Comparison of ENCODE assay signal across 8 mouse cellular contexts in the genomic region with DNA sequence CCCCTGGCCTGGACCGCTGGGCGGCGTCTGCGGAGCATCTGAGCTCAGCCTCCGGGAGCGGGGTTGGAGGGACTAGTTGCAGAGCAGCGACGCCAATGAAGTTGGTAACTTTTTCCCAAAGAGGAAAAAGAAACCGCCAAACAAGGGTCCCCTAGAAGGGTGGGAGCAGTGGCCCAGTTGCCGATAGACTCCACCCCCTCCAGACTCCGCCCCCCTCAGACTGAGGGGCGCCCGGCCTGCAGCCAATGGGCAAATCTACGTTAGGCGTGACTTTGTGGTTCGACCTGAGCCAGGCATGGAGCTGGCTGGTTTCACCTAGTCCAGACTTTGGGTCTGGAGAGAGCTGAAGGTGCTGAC.
DNase-seq lines count a peak whose midpoint lies in the region; ATAC-seq lines count a peak whose summit lies in the region.

No protein-coding gene starts in this region.

- no peaks in the 10 kb centered on the region for H3K9me3 ChIP-seq in erythroblast, embryonic 14.5 days (ENCODE audit: control insufficient read depth, low read length)
- H3K9me3 ChIP-seq in forebrain, embryonic 16.5 days (ENCODE audit: control insufficient read depth, low read length), result no peaks in the 10 kb centered on the region
- H3K9me3 ChIP-seq in limb, embryonic 11.5 days (ENCODE audit: control insufficient read depth, low read length), result no peaks in the 10 kb centered on the region
- H3K9me3 ChIP-seq in midbrain, embryonic 14.5 days (ENCODE audit: control insufficient read depth, low read length), result no peaks in the 10 kb centered on the region

- 2% methylated on average over 16 of the region's 16 CpGs for WGBS in forebrain, embryonic 16.5 days
- WGBS in limb, embryonic 11.5 days, result 0% methylated on average over 16 of the region's 16 CpGs
- WGBS in midbrain, embryonic 14.5 days, result 1% methylated on average over 16 of the region's 16 CpGs

- no peaks in the 10 kb centered on the region for H3K36me3 ChIP-seq in erythroblast, embryonic 14.5 days (ENCODE audit: control insufficient read depth)
- no peaks in the 10 kb centered on the region for H3K36me3 ChIP-seq in forebrain, embryonic 16.5 days (ENCODE audit: control insufficient read depth, insufficient read depth)
- no peaks in the 10 kb centered on the region for H3K36me3 ChIP-seq in limb, embryonic 11.5 days (ENCODE audit: control insufficient read depth, insufficient read depth, low read length)
- H3K36me3 ChIP-seq in midbrain, embryonic 14.5 days (ENCODE audit: control insufficient read depth, insufficient read depth, low read length), result no peaks in the 10 kb centered on the region

- H3K4me3 ChIP-seq in erythroblast, embryonic 14.5 days (replicated peaks), result peak overlapping the region; percentile 43
- peak overlapping the region; percentile 55 for H3K4me3 ChIP-seq in forebrain, embryonic 16.5 days (replicated peaks; ENCODE audit: low read length)
- H3K4me3 ChIP-seq in limb, embryonic 11.5 days (ENCODE audit: low read depth, low read length), result peak overlapping the region; percentile 47
- H3K4me3 ChIP-seq in midbrain, embryonic 14.5 days (replicated peaks; ENCODE audit: low read depth, low read length), result peak overlapping the region; percentile 49

- H3K4me1 ChIP-seq in erythroblast, embryonic 14.5 days (ENCODE audit: control insufficient read depth), result peaks cover 7% of the 10 kb centered on the region
- peaks cover 13% of the 10 kb centered on the region for H3K4me1 ChIP-seq in forebrain, embryonic 16.5 days (replicated peaks; ENCODE audit: control insufficient read depth, insufficient read depth, low read length)
- peaks cover 9% of the 10 kb centered on the region; the same call in 1 of the 2 replicates for H3K4me1 ChIP-seq in limb, embryonic 11.5 days (ENCODE audit: control insufficient read depth, insufficient read depth, low read length)
- H3K4me1 ChIP-seq in midbrain, embryonic 14.5 days (ENCODE audit: control insufficient read depth, insufficient read depth, low read length), result peaks cover 10% of the 10 kb centered on the region; the same call in 1 of the 2 replicates

- H3K27ac ChIP-seq in forebrain, embryonic 16.5 days (ENCODE audit: low read length), result no peak overlapping the region
- peak overlapping the region; percentile 85 for H3K27ac ChIP-seq in limb, embryonic 11.5 days (replicated peaks; ENCODE audit: low read depth, low read length)
- H3K27ac ChIP-seq in midbrain, embryonic 14.5 days (replicated peaks; ENCODE audit: low read depth, low read length), result no peak overlapping the region

- peak overlapping the region; percentile 98 for H3K4me2 ChIP-seq in forebrain, embryonic 16.5 days (ENCODE audit: low read length)
- peak overlapping the region; percentile 98 for H3K4me2 ChIP-seq in limb, embryonic 11.5 days (ENCODE audit: low read depth, severe bottlenecking)
- H3K4me2 ChIP-seq in midbrain, embryonic 14.5 days (ENCODE audit: low read length), result peak overlapping the region; percentile 99

- peaks cover 32% of the 10 kb centered on the region for H3K27me3 ChIP-seq in erythroblast, embryonic 14.5 days (ENCODE audit: control insufficient read depth)
- H3K27me3 ChIP-seq in forebrain, embryonic 16.5 days (replicated peaks; ENCODE audit: control insufficient read depth, insufficient read depth, low read length), result no peaks in the 10 kb centered on the region
- no peaks in the 10 kb centered on the region for H3K27me3 ChIP-seq in limb, embryonic 11.5 days (ENCODE audit: control insufficient read depth, insufficient read depth, low read length)
- peaks cover 33% of the 10 kb centered on the region for H3K27me3 ChIP-seq in midbrain, embryonic 14.5 days (ENCODE audit: control insufficient read depth, insufficient read depth, low read length)

- DNase-seq in R1 (ENCODE audit: low read depth, low spot score), result peak; percentile 90
- peak; percentile 87 for DNase-seq in limb, embryonic 11.5 days (ENCODE audit: low spot score)
- DNase-seq in midbrain, embryonic 14.5 days, result peak; percentile 50
- no peak for DNase-seq in layer of hippocampus, postnatal 36 days
- DNase-seq in right cerebral cortex, postnatal 10 days (ENCODE audit: low spot score in 2 of 2), result no peak

- ATAC-seq in erythroblast, adult 5-6 weeks (replicated peaks; ENCODE audit: low FRiP score, poor library complexity, severe bottlenecking), result no peak
- ATAC-seq in forebrain, embryonic 16.5 days, result peak; percentile 60
- ATAC-seq in limb, embryonic 11.5 days (ENCODE audit: insufficient number of reproducible peaks, low FRiP score, low TSS enrichment, low read depth), result peak; percentile 83
- peak; percentile 37; the same call in 1 of the 2 replicates for ATAC-seq in midbrain, embryonic 14.5 days (ENCODE audit: low FRiP score, low TSS enrichment)

- peak overlapping the region; percentile 51 for H3K9ac ChIP-seq in forebrain, embryonic 16.5 days (replicated peaks; ENCODE audit: low read depth, low read length)
- H3K9ac ChIP-seq in limb, embryonic 11.5 days (ENCODE audit: low read length), result peak overlapping the region; percentile 77
- peak overlapping the region; percentile 45; the same call in 1 of the 2 replicates for H3K9ac ChIP-seq in midbrain, embryonic 14.5 days (replicated peaks; ENCODE audit: low read length)

Comparison
In these comparisons a context has a peak if more than half of its experiments do, and no peak if none do; other contexts are left out.
1. DNase-seq: peak in R1 (single experiment), limb, embryonic 11.5 days (single experiment) and midbrain, embryonic 14.5 days (single experiment); none in layer of hippocampus, postnatal 36 days (0 of 2) and right cerebral cortex, postnatal 10 days (0 of 2).
2. Peak in every context shown above with its lines, with median percentiles within 50 percentile points of each other: H3K4me3 ChIP-seq, H3K4me2 ChIP-seq and H3K9ac ChIP-seq.